24 mouse cellular contexts compared by ENCODE assay signal in the genomic region with DNA sequence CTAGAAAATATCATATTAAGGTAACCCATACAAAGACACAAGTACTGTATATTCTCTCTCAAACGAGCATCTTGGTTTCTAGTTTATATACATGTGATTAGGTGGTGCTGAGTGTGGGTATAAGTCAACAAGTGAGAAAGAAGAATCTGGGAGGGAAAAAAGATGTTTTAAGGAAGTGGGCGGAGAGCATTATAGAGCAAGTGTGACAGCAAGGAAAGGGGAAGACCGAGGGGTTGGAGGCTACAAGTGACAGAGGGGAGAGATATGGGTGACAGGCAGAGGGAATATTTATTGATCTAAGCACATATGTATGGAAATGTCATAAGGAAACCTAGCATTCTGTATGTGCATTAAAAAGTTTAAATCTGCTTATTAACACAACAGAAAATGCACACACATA.
"Had no signal": no experiment of that assay in that cellular context is flagged by ENCODE, and none has a peak within 500 bp of the region (broad histone marks: within the 10 kb centered on the region; RNA-seq: fewer than 3 reads in every experiment).

No protein-coding gene starts in this region.

- H3K4me3 ChIP-seq: heart, embryonic 10.5 days; heart, embryonic 12.5 days; hindbrain, embryonic 10.5 days; hindbrain, embryonic 12.5 days; layer of hippocampus, adult 2 months; limb, embryonic 13.5 days; limb, embryonic 15.5 days; liver, embryonic 12.5 days had no signal

- H3K4me1 ChIP-seq: hindbrain, embryonic 10.5 days; hindbrain, embryonic 12.5 days; limb, embryonic 13.5 days; liver, embryonic 12.5 days had no signal

- H3K36me3 ChIP-seq: heart, embryonic 10.5 days; hindbrain, embryonic 10.5 days; hindbrain, embryonic 12.5 days; limb, embryonic 13.5 days; liver, embryonic 12.5 days had no signal

- H3K9me3 ChIP-seq: heart, embryonic 10.5 days; heart, embryonic 12.5 days; hindbrain, embryonic 10.5 days; hindbrain, embryonic 12.5 days; limb, embryonic 13.5 days; limb, embryonic 15.5 days; liver, embryonic 12.5 days had no signal

- DNase-seq: forebrain, postnatal 0 days; gastrocnemius, postnatal 14 days; heart, adult 18-20 months; heart, postnatal 10 days; heart, postnatal 36 days; kidney, adult 18-20 months; kidney, adult 8-10 months; kidney, postnatal 10 days; kidney, postnatal 25 days; kidney, postnatal 4 days; layer of hippocampus, postnatal 36 days; left cerebral cortex, postnatal 4 days had no signal

- ATAC-seq: forebrain, postnatal 0 days; hindbrain, embryonic 16.5 days; inflammation-experienced regulatory T-cells, adult 6 months; intestine, postnatal 0 days; liver, embryonic 12.5 days had no signal

- H3K27me3 ChIP-seq: heart, embryonic 12.5 days; hindbrain, embryonic 12.5 days; limb, embryonic 13.5 days; limb, embryonic 15.5 days; liver, embryonic 12.5 days had no signal

- H3K27ac ChIP-seq: heart, embryonic 10.5 days; hindbrain, embryonic 10.5 days; hindbrain, embryonic 12.5 days; hindbrain, embryonic 14.5 days; layer of hippocampus, adult 2 months; limb, embryonic 13.5 days; limb, embryonic 15.5 days; liver, embryonic 12.5 days had no signal

- H3K9ac ChIP-seq: forebrain, postnatal 0 days; heart, embryonic 12.5 days; hindbrain, embryonic 12.5 days; hindbrain, embryonic 14.5 days; limb, embryonic 13.5 days; limb, embryonic 15.5 days; liver, embryonic 12.5 days had no signal

- H3K4me2 ChIP-seq: heart, embryonic 12.5 days; hindbrain, embryonic 12.5 days; hindbrain, embryonic 14.5 days; limb, embryonic 13.5 days; limb, embryonic 15.5 days; liver, embryonic 12.5 days had no signal
